Mouse (Mus musculus): ENCODE measurements around the gene Gm49510.

- no peak for TF ChIP-seq POLR2A (IDR thresholded peaks at IDR 0.05; ENCODE audit: low read depth, low read length)
- no peak for TF ChIP-seq MAFK (IDR thresholded peaks at IDR 0.05; ENCODE audit: insufficient replicate concordance, low read length)
- TF ChIP-seq CTCF (conservative IDR thresholded peaks at IDR 0.05 in 1 of 2, IDR thresholded peaks at IDR 0.05 in 1 of 2; ENCODE audit: low read depth in 2 of 2, low read length in 2 of 2), result no peak
- no peak for TF ChIP-seq MAZ (IDR thresholded peaks at IDR 0.05; ENCODE audit: low read depth, low read length)
- TF ChIP-seq SIN3A (IDR thresholded peaks at IDR 0.05; ENCODE audit: low read length), result no peak
Observed at GRCm38 (mm10) chr15:78946232-78946631, 46.8 kb downstream of the Gm49510 start.
